Mouse (Mus musculus): ENCODE results near the gene Prr7.

DNA sequence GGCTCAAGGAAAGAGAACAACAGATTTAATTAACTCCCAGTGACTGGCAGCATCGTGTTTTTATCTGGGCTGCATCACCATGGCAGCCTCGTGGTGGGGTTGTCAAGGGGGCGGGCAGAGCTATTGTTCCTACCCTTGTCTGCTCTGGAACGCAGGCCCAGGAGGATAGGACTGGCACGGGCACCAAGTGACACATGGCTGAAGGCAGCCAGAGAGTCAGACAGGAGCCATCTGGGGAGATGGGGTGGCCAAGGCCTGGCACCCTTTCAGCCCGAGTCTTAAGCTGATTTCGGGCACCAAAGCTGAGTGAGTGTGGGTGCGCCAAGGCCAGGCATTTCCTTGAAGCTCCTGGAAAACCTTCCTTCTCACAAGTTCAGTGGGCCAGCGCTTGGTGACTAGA lies 6.3 kb downstream of the Prr7 start:
- TF ChIP-seq MXI1 (IDR thresholded peaks at IDR 0.05; ENCODE audit: low read depth, low read length) = no peak
- no peak for TF ChIP-seq RAD21 (IDR thresholded peaks at IDR 0.05; ENCODE audit: low read depth, low read length)
